Mouse (Mus musculus): ENCODE measurements around the gene Epb41l2.

Gene Epb41l2

GRCm38 (mm10) chr10:25520428-25520827 is 160.8 kb downstream of the Epb41l2 start:
- peak; percentile 42 for DNase-seq

GRCm38 (mm10) chr10:25523727-25524126 is 164.1 kb downstream of the Epb41l2 start:
- DNase-seq: no peak

DNA sequence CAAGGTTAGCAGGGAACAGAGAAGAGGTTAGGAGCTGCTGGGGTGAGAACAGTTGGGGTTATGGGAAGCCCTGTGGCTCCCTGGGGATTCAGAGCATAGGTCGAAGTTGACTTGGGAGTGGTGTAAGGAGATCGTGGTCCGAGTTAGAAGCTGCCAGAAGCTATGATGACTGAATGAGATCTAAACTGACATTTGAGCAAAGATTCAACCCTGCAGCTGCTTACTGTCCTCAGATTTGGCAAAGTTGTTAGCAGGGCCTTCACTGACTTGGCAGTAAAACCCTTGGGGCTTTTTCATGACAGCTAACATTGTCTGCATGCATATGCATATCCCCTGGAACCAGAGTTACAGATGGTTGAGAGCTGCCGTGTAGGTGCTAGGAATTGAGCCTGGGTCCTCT is 166.6 kb downstream of the Epb41l2 start:
- no peak for DNase-seq

DNA sequence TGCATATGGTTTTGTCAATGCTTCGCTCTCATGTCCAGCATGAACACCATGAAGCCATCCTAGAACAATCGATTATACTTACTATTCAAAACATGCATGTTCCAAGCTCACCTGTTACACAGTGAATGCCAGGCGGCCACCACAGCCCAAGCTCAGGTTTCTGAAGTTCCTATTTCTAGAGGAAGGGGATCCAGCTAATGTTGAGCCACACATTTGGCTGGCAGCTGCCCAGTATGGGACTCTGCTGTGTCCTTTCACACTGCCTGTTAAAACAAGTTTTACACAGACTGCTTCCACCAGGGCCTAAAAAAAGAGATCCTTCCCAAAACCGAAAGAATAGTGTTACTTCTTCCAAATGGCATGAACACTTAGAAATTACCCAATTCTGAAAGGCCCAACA is 167.0 kb downstream of the Epb41l2 start:
- DNase-seq: no peak

- DNase-seq: no peak
Measured at GRCm38 (mm10) chr10:25527126-25527525, 167.5 kb downstream of the Epb41l2 start.

GRCm38 (mm10) chr10:25531335-25531734 is 171.7 kb downstream of the Epb41l2 start:
- no peak for DNase-seq

DNA sequence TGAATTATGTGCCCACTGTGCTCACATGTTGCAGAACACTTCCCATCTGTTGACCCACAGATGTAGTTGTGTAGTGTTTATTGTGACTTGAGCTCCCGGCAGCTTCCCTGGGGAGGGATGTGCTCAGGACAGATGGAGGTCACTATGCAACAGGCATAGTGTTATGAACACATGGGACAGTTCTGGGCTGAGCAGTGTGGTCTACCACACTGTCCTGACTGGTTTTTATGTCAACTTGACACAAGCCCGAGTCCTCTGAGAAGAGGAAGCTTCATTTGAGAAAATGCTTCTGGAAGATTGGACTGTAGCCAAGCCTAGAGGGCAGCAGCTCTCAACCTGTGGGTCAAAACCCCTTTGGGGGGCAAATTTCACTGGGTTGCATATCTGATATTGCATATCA is 173.5 kb downstream of the Epb41l2 start:
- no peak for DNase-seq

DNA sequence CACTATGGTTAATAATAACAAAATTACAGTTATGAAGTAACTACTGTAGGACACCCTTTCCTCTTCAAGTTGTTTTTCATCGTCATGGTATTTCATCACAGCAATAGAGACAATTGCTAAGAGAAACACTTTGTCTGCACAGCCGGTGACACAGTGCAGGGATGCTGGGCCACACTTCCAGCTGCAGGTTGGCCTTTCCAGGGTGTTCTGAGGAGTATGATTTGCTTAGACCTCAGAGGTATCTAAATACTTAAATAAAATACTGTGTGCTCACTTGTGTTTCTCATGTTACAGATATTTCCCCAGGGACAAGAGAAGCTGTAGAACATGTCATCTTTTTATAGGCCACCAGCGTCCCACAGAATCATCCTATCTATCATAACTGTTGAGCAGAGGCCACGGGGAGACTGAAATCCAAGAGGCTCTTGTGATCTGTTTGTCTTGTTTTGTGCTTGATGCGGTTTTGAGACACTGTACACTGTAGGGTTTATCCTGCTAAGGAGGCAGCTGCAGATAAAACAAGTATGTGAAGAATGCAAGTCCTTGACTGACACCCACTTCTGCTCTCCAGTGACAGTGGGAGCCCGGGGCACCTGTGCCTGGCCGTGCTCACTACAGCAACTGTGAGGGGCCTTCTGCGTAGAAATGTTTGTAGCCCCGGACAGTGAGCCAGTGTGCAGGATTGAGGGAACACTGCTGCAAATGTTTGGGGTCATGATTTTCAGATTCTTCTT is 174.1 kb downstream of the Epb41l2 start:
- DNase-seq: no peak

GRCm38 (mm10) chr10:25534467-25534866 is 174.9 kb downstream of the Epb41l2 start:
- DNase-seq: no peak

GRCm38 (mm10) chr10:25535891-25536331 is 176.3 kb downstream of the Epb41l2 start, which contains the start of gene Smlr1:
Gene Smlr1, minus strand, starts transcription at chr10:25536267.
- DNase-seq: no peak

- no peak for DNase-seq
Measured at GRCm38 (mm10) chr10:25536621-25537020, 177.0 kb downstream of the Epb41l2 start.

GRCm38 (mm10) chr10:25538738-25539137 is 179.1 kb downstream of the Epb41l2 start:
- DNase-seq: no peak

GRCm38 (mm10) chr10:25539146-25539770 is 179.7 kb downstream of the Epb41l2 start:
- no peak for DNase-seq

GRCm38 (mm10) chr10:25539771-25540168 is 180.2 kb downstream of the Epb41l2 start:
- DNase-seq: no peak

- DNase-seq: no peak
Measured at GRCm38 (mm10) chr10:25541097-25541496, 181.5 kb downstream of the Epb41l2 start.

- DNase-seq: no peak
Measured at GRCm38 (mm10) chr10:25552936-25553335, 193.3 kb downstream of the Epb41l2 start.

- no peak for DNase-seq
Measured at GRCm38 (mm10) chr10:25571319-25572240, 212.0 kb downstream of the Epb41l2 start.

Measured in kidney, postnatal 10 days (tissue).